Mouse (Mus musculus): ENCODE data around the gene Myof.

GRCm38 (mm10) chr19:37921098-37921497 lies 122.3 kb downstream of the Myof start:
- TF ChIP-seq POLR2A (IDR thresholded peaks at IDR 0.05; ENCODE audit: insufficient read depth, low read depth, low read length) (no peak), CTCF (IDR thresholded peaks at IDR 0.05; ENCODE audit: insufficient read depth, low read depth, low read length) (no peak)
